Mouse (Mus musculus): ENCODE measurements around the gene Dio1.

- TF ChIP-seq USF2 (IDR thresholded peaks at IDR 0.05; ENCODE audit: borderline replicate concordance in 1 of 2, insufficient read depth in 1 of 2, low read depth in 1 of 2, low read length in 2 of 2): no peak
- TF ChIP-seq CTCF (IDR thresholded peaks at IDR 0.05 in 2 of 3, conservative IDR thresholded peaks at IDR 0.05 in 1 of 3; ENCODE audit: control insufficient read depth in 1 of 3, insufficient read depth in 1 of 3, low read depth in 2 of 3, low read length in 3 of 3, poor library complexity in 1 of 3, severe bottlenecking in 1 of 3): no peak
- TF ChIP-seq E2F4 (IDR thresholded peaks at IDR 0.05; ENCODE audit: borderline replicate concordance, low read depth, low read length): no peak
- TF ChIP-seq POLR2A (IDR thresholded peaks at IDR 0.05; ENCODE audit: control insufficient read depth in 1 of 2, insufficient read depth in 1 of 2, low read depth in 1 of 2, low read length in 2 of 2, poor library complexity in 1 of 2): no peak
- TF ChIP-seq MAX (IDR thresholded peaks at IDR 0.05; ENCODE audit: low read length): no peak
- TF ChIP-seq TBP (IDR thresholded peaks at IDR 0.05; ENCODE audit: low read depth, low read length): no peak
- no peak for TF ChIP-seq ETS1 (IDR thresholded peaks at IDR 0.05; ENCODE audit: low read depth, low read length)
- no peak for TF ChIP-seq KAT2A (conservative IDR thresholded peaks at IDR 0.05; ENCODE audit: low read depth, low read length)
- no peak for TF ChIP-seq GABPA (IDR thresholded peaks at IDR 0.05; ENCODE audit: low read depth, low read length)
- TF ChIP-seq TCF12 (IDR thresholded peaks at IDR 0.05; ENCODE audit: low read depth, low read length): no peak
- TF ChIP-seq ZKSCAN1 (IDR thresholded peaks at IDR 0.05; ENCODE audit: low read depth, low read length): no peak
- no peak for TF ChIP-seq HCFC1 (IDR thresholded peaks at IDR 0.05; ENCODE audit: low read depth, low read length)
- TF ChIP-seq NELFE (IDR thresholded peaks at IDR 0.05; ENCODE audit: low read depth, low read length): no peak
- TF ChIP-seq USF1 (IDR thresholded peaks at IDR 0.05; ENCODE audit: low read depth, low read length): no peak
These were observed 33.3 kb downstream of the Dio1 start for GRCm38 (mm10) chr4:107273683-107274082.

Data from MEL (cell line).